Mouse (Mus musculus) neural tube, embryonic 15.5 days (tissue): Measurements from ENCODE around the gene Srgap3. TPM values are rescaled to one million over a fixed set of nuclear protein-coding genes. Genes with fewer than 3 reads are reported as not detected.

Experiments used
- ATAC-seq: fragments of 200-750 bp; cut with Nextera tagmentation; 2 replicates; pipeline ENCODE4 v1.8.0; 2017; ENCODE audit warnings: mild to moderate bottlenecking, moderate TSS enrichment, moderate library complexity; ENCODE audit not compliant: low FRiP score
- H3K27ac ChIP-seq: fragments of 300-500 bp; sonication (generic); replicated peaks from 2 replicates; pipeline ENCODE4 v1.5.1; 2015; ENCODE audit warnings: mild to moderate bottlenecking, inconsistent platforms
- H3K27me3 ChIP-seq: fragments of 300-500 bp; sonication (generic); replicated peaks from 2 replicates; pipeline ENCODE4 v1.6.1; 2015; ENCODE audit warnings: inconsistent platforms
- H3K36me3 ChIP-seq: fragments of 300-500 bp; sonication (generic); 2 replicates; pipeline ENCODE4 v1.6.1; 2015; ENCODE audit warnings: inconsistent platforms
- H3K4me1 ChIP-seq: fragments of 300-500 bp; sonication (generic); 2 replicates; pipeline ENCODE4 v1.6.1; 2015; ENCODE audit warnings: inconsistent platforms
- H3K4me2 ChIP-seq: fragments of 300-500 bp; sonication (generic); 2 replicates; pipeline ENCODE4 v1.6.1; 2015; ENCODE audit warnings: inconsistent platforms, mild to moderate bottlenecking, moderate library complexity
- H3K4me3 ChIP-seq: fragments of 300-500 bp; sonication (generic); replicated peaks from 2 replicates; pipeline ENCODE4 v1.5.1; 2015; ENCODE audit warnings: mild to moderate bottlenecking, inconsistent platforms
- H3K9ac ChIP-seq: fragments of 300-500 bp; sonication (generic); replicated peaks from 2 replicates; pipeline ENCODE4 v1.6.1; 2015; ENCODE audit warnings: mild to moderate bottlenecking, inconsistent platforms
- H3K9me3 ChIP-seq: fragments of 300-500 bp; sonication (generic); replicated peaks from 2 replicates; pipeline ENCODE4 v1.6.1; 2016; ENCODE audit warnings: inconsistent platforms
- WGBS: fragments of 180-500 bp; shearing (Covaris S2); methylation state at CpG from one replicate; pipeline ENCODE4 v1.1.7; 2015; ENCODE audit warnings: mixed read lengths; 5-methylcytosine and 5-hydroxymethylcytosine counted together
- polyA plus RNA-seq: library from polyadenylated mRNA; unstranded; fragments of >200 nt; fragmentation: Nextera tagmentation; extraction: Ambion mirVana; gene quantifications from 2 replicates; pipeline ENCODE4 v1.2.1, GENCODE M21; 2015

Srgap3 gene
- polyA plus RNA-seq, 1 experiment from 2014 or later: 26.3 TPM

GRCm38 (mm10) chr6:112694492-112694891, 252.6 kb downstream of the Srgap3 start:
- 90% methylated on average over 5 of the region's 5 CpGs for WGBS
- Histone ChIP-seq H3K4me2 (no peak overlapping the region), H3K36me3 (no peaks in the 10 kb centered on the region), H3K4me1 (peaks cover 12% of the 10 kb centered on the region), H3K27ac (no peak overlapping the region), H3K9me3 (no peaks in the 10 kb centered on the region), H3K27me3 (0 out of 2 replicates have a peak, but pooled peaks cover 4% of the 10 kb centered on the region), H3K9ac (no peak overlapping the region), H3K4me3 (no peak overlapping the region)
- no peak for ATAC-seq

- H3K4me3 ChIP-seq: no peak overlapping the region
- no peak overlapping the region for H3K9ac ChIP-seq
- H3K27ac ChIP-seq: no peak overlapping the region
- no peaks in the 10 kb centered on the region for H3K9me3 ChIP-seq
- no peaks in the 10 kb centered on the region for H3K27me3 ChIP-seq
- H3K4me2 ChIP-seq: no peak overlapping the region
- H3K4me1 ChIP-seq: peaks cover 9% of the 10 kb centered on the region
- H3K36me3 ChIP-seq: no peaks in the 10 kb centered on the region
- 94% methylated on average over 1 of the region's 1 CpGs for WGBS
- ATAC-seq: no peak
Measured at GRCm38 (mm10) chr6:112691523-112691922, 255.5 kb downstream of the Srgap3 start.

- ATAC-seq: no peak
Measured at GRCm38 (mm10) chr6:112688033-112688432, 259.0 kb downstream of the Srgap3 start.

GRCm38 (mm10) chr6:112686485-112686884, 260.6 kb downstream of the Srgap3 start:
- ATAC-seq: no peak
- Histone ChIP-seq H3K4me2 (no peak overlapping the region), H3K27me3 (no peaks in the 10 kb centered on the region), H3K4me1 (no peaks in the 10 kb centered on the region), H3K27ac (no peak overlapping the region), H3K4me3 (no peak overlapping the region), H3K36me3 (no peaks in the 10 kb centered on the region), H3K9ac (no peak overlapping the region), H3K9me3 (no peaks in the 10 kb centered on the region)
- WGBS: 87% methylated on average over 7 of the region's 7 CpGs

More at GRCm38 (mm10) chr6:112688033-112688432, 259.0 kb downstream of the Srgap3 start:
- no peak overlapping the region for H3K4me2 ChIP-seq
- WGBS: 93% methylated on average over 3 of the region's 3 CpGs
- H3K9me3 ChIP-seq: no peaks in the 10 kb centered on the region
- H3K4me1 ChIP-seq: no peaks in the 10 kb centered on the region
- no peaks in the 10 kb centered on the region for H3K36me3 ChIP-seq
- H3K27ac ChIP-seq: no peak overlapping the region
- no peak overlapping the region for H3K9ac ChIP-seq
- H3K27me3 ChIP-seq: no peaks in the 10 kb centered on the region
- H3K4me3 ChIP-seq: no peak overlapping the region

GRCm38 (mm10) chr6:112684065-112684464, 263.0 kb downstream of the Srgap3 start:
- no peak overlapping the region for H3K27ac ChIP-seq
- H3K9ac ChIP-seq: no peak overlapping the region
- no peaks in the 10 kb centered on the region for H3K27me3 ChIP-seq
- H3K4me1 ChIP-seq: no peaks in the 10 kb centered on the region
- H3K4me2 ChIP-seq: no peak overlapping the region
- WGBS: 82% methylated on average over 2 of the region's 2 CpGs
- no peak overlapping the region for H3K4me3 ChIP-seq
- no peaks in the 10 kb centered on the region for H3K9me3 ChIP-seq
- ATAC-seq: no peak
- no peaks in the 10 kb centered on the region for H3K36me3 ChIP-seq

Other genes starting within 250 kb of the Srgap3 start
- gene Thumpd3, start 99.0 kb upstream of the Srgap3 start, polyA plus RNA-seq: 49.2 and 57.5 TPM in 2 replicates
- gene Setd5, start 130.1 kb upstream of the Srgap3 start, polyA plus RNA-seq: 48.3 and 54.3 TPM in 2 replicates
- 45.6 and 54.6 TPM in 2 replicates for gene Lhfpl4, start 248.1 kb upstream of the Srgap3 start, polyA plus RNA-seq